Mouse (Mus musculus) C2C12 (cell line): ENCODE results near the gene Hs6st3. TPM values are rescaled to one million over a fixed set of nuclear protein-coding genes. Genes with fewer than 3 reads are reported as not detected.

ENCODE experiments used
- H3K27me3 ChIP-seq: one replicate; pipeline ENCODE4 v1.6.1; 2011; ENCODE audit not compliant: control insufficient read depth, insufficient read depth, insufficient read length
- H3K36me3 ChIP-seq: one replicate; pipeline ENCODE4 v1.6.1; 2011; ENCODE audit not compliant: control insufficient read depth, insufficient read depth
- H3K4me3 ChIP-seq: one replicate; pipeline ENCODE4 v1.5.1; 2011; ENCODE audit warnings: mild to moderate bottlenecking, control low read depth; ENCODE audit not compliant: poor library complexity, insufficient read depth, severe bottlenecking
- H3K79me2 ChIP-seq: one replicate; pipeline ENCODE4 v1.6.1; 2011; ENCODE audit not compliant: control insufficient read depth, insufficient read depth
- H3K79me3 ChIP-seq: one replicate; pipeline ENCODE4 v1.6.1; 2011; ENCODE audit warnings: low read depth, control low read depth
- H3ac ChIP-seq: one replicate; pipeline ENCODE3; 2011; ENCODE audit warnings: low read depth; ENCODE audit not compliant: control insufficient read depth, insufficient read length
- CEBPB ChIP-seq: IDR thresholded peaks from one replicate; pipeline ENCODE4 v1.6.1; 2011; ENCODE audit warnings: low read depth, mild to moderate bottlenecking, control low read depth, moderate library complexity
- CTCF ChIP-seq: IDR thresholded peaks from one replicate; pipeline ENCODE4 v1.5.1; 2011; ENCODE audit not compliant: control insufficient read depth, insufficient read depth, insufficient read length
- FOSL1 ChIP-seq: IDR thresholded peaks from one replicate; pipeline ENCODE4 v1.8.0; 2011; ENCODE audit warnings: mild to moderate bottlenecking, low read length; ENCODE audit not compliant: poor library complexity, insufficient read depth, severe bottlenecking
- MAX ChIP-seq: IDR thresholded peaks from one replicate; pipeline ENCODE4 v1.6.1; 2011; ENCODE audit warnings: mild to moderate bottlenecking, control low read depth
- MYOD1 ChIP-seq: IDR thresholded peaks from one replicate; pipeline ENCODE4 v1.6.1; 2011; ENCODE audit warnings: low read depth; ENCODE audit not compliant: control insufficient read depth, insufficient read length
- MYOG ChIP-seq: IDR thresholded peaks from one replicate; pipeline ENCODE4 v1.6.1; 2011; ENCODE audit not compliant: control insufficient read depth, insufficient read length; ENCODE audit errors: extremely low read depth
- USF1 ChIP-seq: IDR thresholded peaks from one replicate; pipeline ENCODE4 v1.6.1; 2011; ENCODE audit warnings: low read depth, mild to moderate bottlenecking, control low read depth, moderate library complexity
- polyA plus RNA-seq: library from polyadenylated mRNA; unstranded; fragments of >200 nt; fragmentation: generic; extraction: Trizol; gene quantifications from one replicate; pipeline ENCODE4 v1.2.1, GENCODE M21; 2012; ENCODE audit warnings: missing spikeins

The Hs6st3 gene
- polyA plus RNA-seq, 1 experiment: not detected

DNA sequence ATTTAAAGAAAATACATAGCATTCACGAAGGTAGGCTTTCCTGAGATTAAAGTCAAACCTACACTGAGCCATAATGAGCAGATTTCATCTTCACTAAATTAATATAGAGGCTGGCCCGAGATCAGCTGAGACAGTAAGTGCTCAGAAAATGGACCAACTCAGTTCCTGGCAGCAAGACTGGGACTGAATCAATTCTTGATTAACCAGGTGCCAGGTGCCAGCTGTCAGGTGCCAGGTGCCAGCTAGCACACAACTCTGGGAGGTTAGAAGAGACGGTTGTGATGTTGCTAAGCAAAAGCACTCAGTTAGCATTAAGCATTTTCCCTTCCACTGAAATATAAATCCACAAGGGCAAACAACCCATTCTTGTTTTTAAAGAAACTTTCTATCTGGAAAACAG, 638.1 kb downstream of the Hs6st3 start:
- no peaks in the 10 kb centered on the region for H3K36me3 ChIP-seq
- no peaks in the 10 kb centered on the region for H3K79me3 ChIP-seq
- no peak for TF ChIP-seq FOSL1
- no peak for TF ChIP-seq MYOD1
- no peak for TF ChIP-seq MYOG
- TF ChIP-seq CEBPB: no peak
- TF ChIP-seq USF1: no peak
- no peak for TF ChIP-seq MAX
- TF ChIP-seq CTCF: no peak
- H3K27me3 ChIP-seq: no peaks in the 10 kb centered on the region
- H3ac ChIP-seq: no peak overlapping the region
- no peaks in the 10 kb centered on the region for H3K79me2 ChIP-seq
- H3K4me3 ChIP-seq: no peak overlapping the region

DNA sequence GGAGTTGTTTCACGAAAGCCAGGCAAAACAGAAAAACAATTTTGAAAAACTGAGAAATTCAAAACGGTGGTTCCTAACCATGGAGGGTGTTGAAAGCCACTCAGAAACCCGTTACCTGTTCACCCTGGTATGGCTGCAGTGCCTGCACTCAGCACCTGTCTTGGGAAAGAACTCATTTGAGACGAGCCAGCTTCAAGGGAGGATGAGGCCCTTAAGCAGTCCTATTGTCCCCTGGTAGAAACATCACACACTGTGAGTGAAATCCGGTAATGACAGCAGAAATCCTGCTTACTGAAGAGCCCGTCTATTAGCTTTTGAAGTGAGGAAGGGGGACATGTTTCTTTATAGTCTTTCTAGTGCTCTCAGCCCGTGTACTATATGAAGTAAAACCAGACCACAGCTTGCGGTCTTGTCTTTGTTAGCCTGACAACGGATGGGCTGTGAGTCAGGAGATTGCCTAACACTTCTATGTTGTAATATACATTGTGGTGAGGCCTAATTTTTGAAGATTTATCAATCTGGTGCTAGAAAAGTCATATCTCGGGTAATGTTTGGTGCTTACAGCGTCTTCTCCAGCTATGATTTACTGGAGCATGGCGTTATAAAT, 641.9 kb downstream of the Hs6st3 start:
- Histone ChIP-seq H3K79me2 (no peaks in the 10 kb centered on the region), H3K79me3 (no peaks in the 10 kb centered on the region), H3K27me3 (no peaks in the 10 kb centered on the region), H3ac (no peak overlapping the region), H3K4me3 (no peak overlapping the region), H3K36me3 (no peaks in the 10 kb centered on the region)
- TF ChIP-seq MYOD1 (no peak), CEBPB (no peak), CTCF (no peak), FOSL1 (no peak), MAX (no peak), MYOG (no peak), USF1 (no peak)

DNA sequence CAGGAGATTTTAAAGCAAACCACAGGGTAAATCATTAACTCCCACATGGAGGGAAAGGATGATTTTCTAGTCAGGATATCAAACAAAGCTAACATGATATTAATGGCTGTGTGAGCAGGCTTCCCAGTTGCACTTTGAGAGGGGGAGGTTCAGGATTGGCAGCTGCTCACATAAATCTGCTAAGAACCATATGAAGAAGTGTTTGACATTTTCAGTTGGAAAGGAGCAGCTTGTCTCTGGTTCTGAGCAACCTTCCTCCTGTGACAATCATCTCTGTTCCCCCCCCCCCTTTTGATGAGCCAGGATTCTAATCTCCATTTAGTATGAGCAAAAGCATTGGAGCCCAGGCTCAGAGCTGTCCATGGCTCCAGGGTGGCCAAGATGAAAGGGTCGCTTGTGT, 643.0 kb downstream of the Hs6st3 start:
- no peaks in the 10 kb centered on the region for H3K79me3 ChIP-seq
- no peak overlapping the region for H3ac ChIP-seq
- H3K36me3 ChIP-seq: no peaks in the 10 kb centered on the region
- no peak for TF ChIP-seq USF1
- no peak for TF ChIP-seq FOSL1
- TF ChIP-seq CTCF: no peak
- no peak for TF ChIP-seq CEBPB
- TF ChIP-seq MYOD1: no peak
- no peak for TF ChIP-seq MAX
- no peak for TF ChIP-seq MYOG
- no peaks in the 10 kb centered on the region for H3K27me3 ChIP-seq
- H3K4me3 ChIP-seq: no peak overlapping the region
- H3K79me2 ChIP-seq: no peaks in the 10 kb centered on the region

DNA sequence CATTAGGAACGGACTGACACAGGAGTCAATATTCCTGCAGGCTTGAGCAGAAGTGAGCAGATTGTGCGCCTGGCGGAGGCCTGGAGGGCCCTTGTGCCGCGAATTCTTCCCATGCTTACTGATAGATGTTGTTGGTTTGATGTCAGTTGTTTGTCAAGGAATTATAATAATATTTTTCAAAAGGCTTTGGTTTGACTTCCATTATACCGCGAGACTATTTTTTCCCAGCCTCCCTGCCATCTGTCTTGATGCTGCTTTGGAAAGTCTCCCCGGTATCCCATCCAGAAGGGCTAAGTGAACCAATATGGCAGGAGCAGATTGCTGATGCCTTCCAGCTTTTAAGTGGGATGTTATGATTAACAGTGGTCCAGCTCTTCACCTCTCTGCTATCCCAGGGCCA, 651.3 kb downstream of the Hs6st3 start:
- Histone ChIP-seq H3K4me3 (no peak overlapping the region), H3K79me3 (no peaks in the 10 kb centered on the region), H3K27me3 (no peaks in the 10 kb centered on the region), H3K79me2 (no peaks in the 10 kb centered on the region), H3K36me3 (no peaks in the 10 kb centered on the region), H3ac (no peak overlapping the region)
- TF ChIP-seq MYOG (no peak), CTCF (no peak), MYOD1 (no peak), CEBPB (no peak), USF1 (no peak), FOSL1 (no peak), MAX (no peak)

DNA sequence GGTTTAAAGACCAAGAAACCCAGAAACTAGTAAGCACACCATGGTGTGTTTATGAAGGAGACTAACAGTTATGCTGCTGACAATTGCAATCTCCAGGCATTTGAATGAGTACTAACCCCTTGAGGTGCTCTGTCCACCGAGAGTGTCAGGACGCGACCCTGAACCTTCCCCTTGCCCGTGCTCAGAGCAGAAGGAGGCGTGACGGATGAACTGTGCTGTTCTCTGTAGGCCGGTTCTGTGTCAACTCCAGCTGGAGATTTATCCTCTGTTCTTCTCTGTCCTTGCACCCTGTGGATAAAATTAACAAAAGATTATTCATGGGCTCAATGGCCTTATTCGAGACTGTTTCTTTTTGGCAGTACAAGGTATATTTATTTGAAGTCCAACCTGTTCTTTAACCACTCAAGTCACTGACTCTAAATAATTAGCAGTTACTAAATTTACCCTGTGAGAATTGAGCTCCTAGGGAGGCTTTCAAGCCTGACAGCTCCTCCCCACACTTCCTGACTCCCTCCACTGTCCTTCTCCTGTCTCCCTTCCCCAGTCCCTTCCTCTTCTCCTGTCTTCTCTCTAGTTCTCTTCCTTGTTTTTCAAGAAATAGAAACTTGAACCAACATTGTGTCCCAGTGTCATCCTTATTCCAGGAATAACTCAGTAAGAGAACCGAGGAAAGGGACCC, 659.2 kb downstream of the Hs6st3 start:
- Histone ChIP-seq H3K79me2 (no peaks in the 10 kb centered on the region), H3K79me3 (no peaks in the 10 kb centered on the region), H3K36me3 (no peaks in the 10 kb centered on the region), H3ac (no peak overlapping the region), H3K4me3 (no peak overlapping the region), H3K27me3 (no peaks in the 10 kb centered on the region)
- TF ChIP-seq MAX (no peak), USF1 (no peak), MYOD1 (no peak), MYOG (no peak), FOSL1 (no peak), CEBPB (no peak), CTCF (no peak)
